Mouse (Mus musculus) stomach, postnatal 0 days (tissue): ENCODE results near the gene Gsk3a. TPM values are rescaled to one million over a fixed set of nuclear protein-coding genes. Genes with fewer than 3 reads are reported as not detected.
A peak's percentile ranks its signal among the peaks of the same experiment; 100 is the strongest.

Source experiments
- ATAC-seq: fragments of 200-750 bp; cut with Nextera tagmentation; 2 replicates; pipeline ENCODE4 v1.8.0; 2017; ENCODE audit not compliant: low FRiP score, low TSS enrichment
- DNase-seq: peaks from one replicate; pipeline ENCODE4 v3.0.0-alpha.2; 2016; ENCODE audit warnings: low spot score
- H3K27ac ChIP-seq: fragments of 300-500 bp; sonication (generic); replicated peaks from 2 replicates; pipeline ENCODE4 v1.5.1; 2014; ENCODE audit warnings: mild to moderate bottlenecking, control low read depth
- H3K27me3 ChIP-seq: fragments of 300-500 bp; sonication (generic); 2 replicates; pipeline ENCODE4 v1.6.1; 2014; ENCODE audit warnings: low read length; ENCODE audit not compliant: control insufficient read depth, insufficient read depth
- H3K36me3 ChIP-seq: fragments of 300-500 bp; sonication (generic); 2 replicates; pipeline ENCODE4 v1.6.1; 2014; ENCODE audit warnings: low read length, mixed read lengths; ENCODE audit not compliant: control insufficient read depth, insufficient read depth
- H3K4me1 ChIP-seq: fragments of 300-500 bp; sonication (generic); replicated peaks from 2 replicates; pipeline ENCODE4 v1.6.1; 2014; ENCODE audit warnings: antibody characterized with exemption; ENCODE audit not compliant: control insufficient read depth, insufficient read depth
- H3K4me2 ChIP-seq: fragments of 300-500 bp; sonication (generic); replicated peaks from 2 replicates; pipeline ENCODE4 v1.6.1; 2014; ENCODE audit warnings: low read depth, mild to moderate bottlenecking, control low read depth, moderate library complexity
- H3K4me3 ChIP-seq: fragments of 300-500 bp; sonication (generic); 2 replicates; pipeline ENCODE4 v1.5.1; 2014; ENCODE audit warnings: low read depth, low read length, control low read depth
- H3K9ac ChIP-seq: fragments of 300-500 bp; sonication (generic); 2 replicates; pipeline ENCODE4 v1.6.1; 2014; ENCODE audit warnings: mild to moderate bottlenecking, low read length, control low read depth, mixed read lengths
- H3K9me3 ChIP-seq: fragments of 300-500 bp; sonication (generic); 2 replicates; pipeline ENCODE4 v1.6.1; 2016; ENCODE audit warnings: low read length; ENCODE audit not compliant: control insufficient read depth
- CTCF ChIP-seq: IDR thresholded peaks from 2 replicates; pipeline ENCODE4 v1.5.1; 2016; ENCODE audit warnings: antibody characterized with exemption, low read depth, mild to moderate bottlenecking, moderate library complexity
- EP300 ChIP-seq: optimal IDR thresholded peaks from 2 replicates; pipeline ENCODE3; 2016; ENCODE audit warnings: antibody characterized with exemption
- WGBS: fragments of 180-500 bp; shearing (Covaris S2); extraction: QIAGEN DNeasy Blood & Tissue Kit; methylation state at CpG from one replicate; pipeline ENCODE4 v1.1.7; 2014; 5-methylcytosine and 5-hydroxymethylcytosine counted together
- polyA plus RNA-seq: library from polyadenylated mRNA; unstranded; fragments of >200 nt; fragmentation: Nextera tagmentation; extraction: Ambion mirVana; gene quantifications from 2 replicates; pipeline ENCODE4 v1.2.1, GENCODE M21; 2015

Gene Gsk3a
- polyA plus RNA-seq, 1 experiment from 2014 or later = 5.1 TPM

DNA sequence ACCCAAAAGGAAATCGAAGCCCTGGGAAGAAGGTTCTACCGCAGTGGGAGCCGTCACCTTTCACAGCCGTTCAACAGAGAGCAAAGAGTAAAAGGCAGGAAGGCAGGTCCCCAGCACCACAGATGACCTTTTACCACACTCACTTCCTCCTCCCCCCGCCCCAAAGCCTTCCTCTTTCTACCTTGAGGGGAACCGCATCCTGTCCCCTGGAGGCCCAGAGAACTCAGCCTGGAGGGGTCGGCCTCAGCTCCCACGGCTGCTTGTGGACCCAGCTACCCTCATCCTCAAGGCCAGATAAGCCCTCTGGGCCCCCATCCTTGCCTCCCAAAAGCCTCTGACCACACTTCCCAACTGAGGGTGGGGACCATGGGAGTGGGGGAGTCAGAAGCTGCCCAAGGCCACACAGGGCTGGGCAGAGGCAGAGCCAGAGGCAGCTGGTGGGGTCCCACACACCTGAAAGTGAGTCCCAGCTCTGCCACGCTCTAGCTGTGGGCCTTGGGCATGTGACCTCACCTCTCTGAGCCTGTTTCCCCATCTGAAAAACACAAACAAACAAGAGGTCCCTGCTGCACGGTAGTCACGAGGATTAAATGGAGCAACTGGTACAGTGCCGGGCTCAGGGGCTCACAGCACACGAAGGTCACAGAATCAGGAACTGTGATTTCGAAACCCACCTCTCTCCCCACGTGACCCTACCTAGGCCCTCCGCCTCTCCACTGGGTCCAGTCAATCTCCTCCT is 32.1 kb downstream of the Gsk3a start:
- no peak for DNase-seq
- no peak for ATAC-seq
- WGBS = 71% methylated on average over 16 of the region's 16 CpGs
- TF ChIP-seq CTCF (no peak), EP300 (no peak)
- peak overlapping the region; percentile 65 for H3K27ac ChIP-seq
- peaks cover 8% of the 10 kb centered on the region; the same call in 1 of the 2 replicates for H3K36me3 ChIP-seq
- no peaks in the 10 kb centered on the region for H3K9me3 ChIP-seq
- H3K27me3 ChIP-seq = no peaks in the 10 kb centered on the region
- H3K4me3 ChIP-seq = no peak overlapping the region
- H3K4me1 ChIP-seq = no peaks in the 10 kb centered on the region
- peak overlapping the region; percentile 35; the same call in 1 of the 2 replicates for H3K9ac ChIP-seq
- H3K4me2 ChIP-seq = no peak overlapping the region

- Histone ChIP-seq H3K27ac (no peak overlapping the region), H3K4me1 (no peaks in the 10 kb centered on the region), H3K27me3 (no peaks in the 10 kb centered on the region), H3K4me3 (no peak overlapping the region), H3K9me3 (no peaks in the 10 kb centered on the region), H3K9ac (no peak overlapping the region), H3K4me2 (no peak overlapping the region), H3K36me3 (peaks cover 7% of the 10 kb centered on the region; the same call in 1 of the 2 replicates)
- no peak for ATAC-seq
- TF ChIP-seq CTCF = no peak
- no peak for TF ChIP-seq EP300
- no peak for DNase-seq
- 82% methylated on average over 20 of the region's 20 CpGs for WGBS
These were observed 34.0 kb downstream of the Gsk3a start for GRCm38 (mm10) chr7:25203624-25204023.

GRCm38 (mm10) chr7:25197384-25198018 is 40.1 kb downstream of the Gsk3a start:
- no peak for TF ChIP-seq CTCF
- 43% methylated on average over 10 of the region's 10 CpGs for WGBS
- Histone ChIP-seq H3K36me3 (no peaks in the 10 kb centered on the region), H3K4me1 (0 out of 2 replicates have a peak, but pooled peaks cover 3% of the 10 kb centered on the region), H3K27ac (no peak overlapping the region), H3K27me3 (no peaks in the 10 kb centered on the region), H3K4me3 (no peak overlapping the region), H3K4me2 (no peak overlapping the region), H3K9me3 (no peaks in the 10 kb centered on the region), H3K9ac (no peak overlapping the region)
- ATAC-seq (peak; percentile 94), DNase-seq (peak; percentile 86)

DNA sequence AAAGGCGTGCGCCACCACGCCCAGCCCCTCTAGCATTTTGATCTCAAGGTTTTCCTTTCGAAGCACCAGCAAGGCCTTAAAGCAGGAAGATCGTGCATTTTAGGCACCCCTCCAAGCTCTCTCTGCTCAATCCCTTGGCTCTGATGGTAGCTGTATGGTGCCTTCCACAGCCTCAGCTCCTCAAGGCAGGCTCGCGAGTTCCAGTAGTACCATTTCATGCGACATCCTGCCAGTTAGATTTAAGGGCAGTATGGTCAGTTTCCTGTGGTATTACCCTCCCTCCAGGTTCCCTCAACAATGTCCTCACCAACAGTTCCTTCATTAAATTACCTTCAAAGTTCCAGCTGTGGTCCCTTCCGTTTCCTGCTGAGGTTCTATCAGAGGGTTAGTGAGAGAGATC is 41.5 kb downstream of the Gsk3a start:
- Histone ChIP-seq H3K36me3 (no peaks in the 10 kb centered on the region), H3K4me3 (no peak overlapping the region), H3K9me3 (no peaks in the 10 kb centered on the region), H3K4me1 (0 out of 2 replicates have a peak, but pooled peaks cover 3% of the 10 kb centered on the region), H3K9ac (no peak overlapping the region), H3K27me3 (no peaks in the 10 kb centered on the region), H3K4me2 (no peak overlapping the region), H3K27ac (no peak overlapping the region)
- TF ChIP-seq CTCF (no peak), EP300 (no peak)
- DNase-seq = no peak
- ATAC-seq = no peak
- WGBS = 80% methylated on average over 9 of the region's 9 CpGs

DNA sequence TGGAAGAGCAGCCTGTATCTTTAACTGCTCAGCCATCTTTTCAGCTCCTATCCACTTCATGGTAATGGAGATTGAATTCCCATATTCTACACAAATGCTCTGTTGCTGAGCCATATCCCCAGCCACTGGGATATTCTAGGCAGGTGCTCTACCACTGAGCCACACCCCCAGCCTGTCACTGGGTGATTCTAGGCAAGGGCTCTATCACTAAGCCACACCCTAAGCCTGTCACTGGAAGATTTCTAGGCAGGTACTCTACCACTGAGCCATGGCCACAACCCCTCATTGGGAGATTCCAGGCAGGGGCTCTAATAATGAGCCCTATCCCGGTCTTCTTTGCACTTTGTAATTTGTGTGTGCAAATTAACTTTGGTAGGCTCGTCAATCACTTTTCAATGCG is 42.5 kb downstream of the Gsk3a start:
- DNase-seq (no peak), ATAC-seq (no peak)
- no peak overlapping the region for H3K27ac ChIP-seq
- no peak overlapping the region for H3K9ac ChIP-seq
- no peak overlapping the region for H3K4me2 ChIP-seq
- no peaks in the 10 kb centered on the region for H3K9me3 ChIP-seq
- H3K4me3 ChIP-seq = no peak overlapping the region
- WGBS = 67% methylated on average over 3 of the region's 3 CpGs
- H3K36me3 ChIP-seq = no peaks in the 10 kb centered on the region
- 0 out of 2 replicates have a peak, but pooled peaks cover 3% of the 10 kb centered on the region for H3K4me1 ChIP-seq
- TF ChIP-seq EP300 (no peak), CTCF (no peak)
- H3K27me3 ChIP-seq = no peaks in the 10 kb centered on the region

- Histone ChIP-seq H3K9me3 (no peaks in the 10 kb centered on the region), H3K27me3 (no peaks in the 10 kb centered on the region), H3K9ac (no peak overlapping the region), H3K4me1 (no peaks in the 10 kb centered on the region), H3K4me3 (no peak overlapping the region), H3K4me2 (no peak overlapping the region), H3K36me3 (no peaks in the 10 kb centered on the region), H3K27ac (no peak overlapping the region)
- DNase-seq (no peak), ATAC-seq (no peak)
- 72% methylated on average over 8 of the region's 8 CpGs for WGBS
- TF ChIP-seq EP300 (no peak), CTCF (no peak)
These were observed 45.5 kb downstream of the Gsk3a start for GRCm38 (mm10) chr7:25192110-25192509.
